Comparison of ENCODE assay signal across 30 mouse cellular contexts in the genomic region with DNA sequence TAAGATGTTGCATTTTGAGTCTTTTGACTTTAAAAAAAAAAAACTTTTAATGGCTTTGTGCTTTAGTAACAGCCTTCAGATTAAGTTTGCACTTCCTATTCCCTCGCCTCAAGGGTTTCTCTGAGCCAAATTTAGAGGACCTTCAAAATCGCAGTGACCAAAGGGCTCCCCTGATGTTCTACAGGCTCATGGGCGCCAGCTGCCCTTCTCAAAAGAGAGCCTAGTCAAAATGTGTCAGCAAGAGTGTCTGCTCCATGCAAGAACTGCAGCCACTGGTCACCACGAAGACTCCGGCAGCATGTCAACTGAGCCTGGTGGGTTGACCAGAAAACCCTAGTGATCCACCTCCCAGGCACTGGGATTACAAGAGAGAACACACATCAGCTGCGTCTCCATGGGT.
A peak's percentile ranks its signal among the peaks of the same experiment; 100 is the strongest.
DNase-seq lines count a peak whose midpoint lies in the region; ATAC-seq and TF ChIP-seq lines count a peak whose summit lies in the region.
"Had no signal": no experiment of that assay in that cellular context is flagged by ENCODE, and none has a peak within 500 bp of the region (broad histone marks: within the 10 kb centered on the region; RNA-seq: fewer than 3 reads in every experiment).

No protein-coding gene starts in this region.

- H3K9ac ChIP-seq in heart, postnatal 0 days (replicated peaks; ENCODE audit: low read depth, low read length) = no peak overlapping the region
- no peak overlapping the region for H3K9ac ChIP-seq in lung, postnatal 0 days (replicated peaks; ENCODE audit: low read depth)
- no peak overlapping the region for H3K9ac ChIP-seq in limb, embryonic 12.5 days (replicated peaks)
- no peak overlapping the region for H3K9ac ChIP-seq in midbrain, postnatal 0 days (replicated peaks; ENCODE audit: low read length, poor library complexity, severe bottlenecking)
- H3K9ac ChIP-seq: hindbrain, embryonic 15.5 days; neural tube, embryonic 12.5 days had no signal

- 77% methylated on average over 6 of the region's 6 CpGs for WGBS in heart, postnatal 0 days
- 69% methylated on average over 6 of the region's 6 CpGs for WGBS in lung, postnatal 0 days
- 87% methylated on average over 6 of the region's 6 CpGs for WGBS in limb, embryonic 12.5 days
- WGBS in midbrain, postnatal 0 days = 92% methylated on average over 6 of the region's 6 CpGs

- no peak overlapping the region for H3K4me3 ChIP-seq in heart, postnatal 0 days (ENCODE audit: low read depth, low read length)
- H3K4me3 ChIP-seq in lung, postnatal 0 days (ENCODE audit: low read depth, low read length) = no peak overlapping the region
- no peak overlapping the region for H3K4me3 ChIP-seq in limb, embryonic 12.5 days (replicated peaks)
- no peak overlapping the region for H3K4me3 ChIP-seq in midbrain, postnatal 0 days (ENCODE audit: low read depth, low read length)
- H3K4me3 ChIP-seq: erythroblast, embryonic 14.5 days; gastrocnemius, adult 2 months; heart, adult 2 months; hindbrain, embryonic 10.5 days; hindbrain, embryonic 15.5 days; myocyte; neural tube, embryonic 12.5 days had no signal

- H3K27me3 ChIP-seq in heart, postnatal 0 days (ENCODE audit: control insufficient read depth, insufficient read depth, low read length) = no peaks in the 10 kb centered on the region
- H3K27me3 ChIP-seq in lung, postnatal 0 days (replicated peaks; ENCODE audit: insufficient read depth, low read length) = no peaks in the 10 kb centered on the region
- no peaks in the 10 kb centered on the region; the same call in 1 of the 2 replicates for H3K27me3 ChIP-seq in limb, embryonic 12.5 days
- H3K27me3 ChIP-seq in midbrain, postnatal 0 days (ENCODE audit: insufficient read depth, low read length) = no peaks in the 10 kb centered on the region
- H3K27me3 ChIP-seq: hindbrain, embryonic 15.5 days; neural tube, embryonic 12.5 days had no signal

- H3K27ac ChIP-seq in heart, postnatal 0 days (ENCODE audit: low read depth) = 0 out of 2 replicates have a peak overlapping the region, but pooled peaks have one; percentile 17
- 0 out of 2 replicates have a peak overlapping the region, but pooled peaks have one; percentile 21 for H3K27ac ChIP-seq in lung, postnatal 0 days (ENCODE audit: low read length)
- H3K27ac ChIP-seq in limb, embryonic 12.5 days = peak overlapping the region; percentile 64; the same call in 1 of the 2 replicates
- no peak overlapping the region for H3K27ac ChIP-seq in midbrain, postnatal 0 days (ENCODE audit: low read depth, low read length)
- H3K27ac ChIP-seq: heart, adult 2 months; hindbrain, embryonic 10.5 days; hindbrain, embryonic 15.5 days; neural tube, embryonic 12.5 days had no signal

- ATAC-seq in heart, postnatal 0 days (ENCODE audit: insufficient read depth, low read depth) = no peak
- no peak for ATAC-seq in lung, postnatal 0 days
- no peak for ATAC-seq in limb, embryonic 12.5 days (ENCODE audit: insufficient number of reproducible peaks, insufficient read depth, low FRiP score, low TSS enrichment, low read depth)
- no peak for ATAC-seq in midbrain, postnatal 0 days (ENCODE audit: low FRiP score)
- ATAC-seq: activated CD4-positive, CD25-positive, alpha-beta regulatory T cell, adult 4 months; forebrain, embryonic 16.5 days; inflammation-experienced regulatory T-cells, adult 6 months; midbrain, embryonic 16.5 days had no signal

- no peak for DNase-seq in heart, postnatal 0 days (ENCODE audit: low spot score)
- no peak for DNase-seq in heart, postnatal 10 days
- no peak for DNase-seq in lung, postnatal 0 days (ENCODE audit: low spot score)
- no peak for DNase-seq in lung, adult 18-20 months
- DNase-seq in midbrain, postnatal 0 days (ENCODE audit: low spot score) = no peak
- DNase-seq: adrenal gland, adult 2 months; adrenal gland, postnatal 36 days; B cell, adult 2 months; cerebellum, adult 18-20 months; cerebellum, postnatal 25 days; gastrocnemius, adult 2 months; gastrocnemius, postnatal 36 days; heart, adult 2 months; kidney, adult 2 months; kidney, postnatal 10 days; layer of hippocampus, postnatal 36 days; right cerebral cortex, adult 18-20 months; right cerebral cortex, postnatal 4 days had no signal

- H3K9me3 ChIP-seq in heart, postnatal 0 days (replicated peaks; ENCODE audit: control insufficient read depth, low read length) = no peaks in the 10 kb centered on the region
- no peaks in the 10 kb centered on the region for H3K9me3 ChIP-seq in lung, postnatal 0 days (ENCODE audit: low read length)
- H3K9me3 ChIP-seq in limb, embryonic 12.5 days = no peaks in the 10 kb centered on the region
- H3K9me3 ChIP-seq in midbrain, postnatal 0 days (ENCODE audit: low read length) = no peaks in the 10 kb centered on the region
- H3K9me3 ChIP-seq: hindbrain, embryonic 10.5 days; hindbrain, embryonic 15.5 days had no signal

- 0 out of 2 replicates have a peak, but pooled peaks cover 3% of the 10 kb centered on the region for H3K4me1 ChIP-seq in heart, postnatal 0 days (ENCODE audit: control insufficient read depth, insufficient read depth)
- H3K4me1 ChIP-seq in lung, postnatal 0 days (ENCODE audit: insufficient read depth, low read depth, low read length) = no peaks in the 10 kb centered on the region
- H3K4me1 ChIP-seq in limb, embryonic 12.5 days (replicated peaks) = peaks cover 29% of the 10 kb centered on the region
- H3K4me1 ChIP-seq in midbrain, postnatal 0 days (ENCODE audit: insufficient read depth, low read length) = no peaks in the 10 kb centered on the region
- H3K4me1 ChIP-seq: hindbrain, embryonic 10.5 days; hindbrain, embryonic 15.5 days; neural tube, embryonic 12.5 days had no signal

- TF ChIP-seq EP300 in heart, postnatal 0 days (IDR thresholded peaks at IDR 0.05; ENCODE audit: low read depth) = no peak
- no peak for TF ChIP-seq EP300 in lung, postnatal 0 days (IDR thresholded peaks at IDR 0.05)

- no peak overlapping the region for H3K4me2 ChIP-seq in heart, postnatal 0 days (ENCODE audit: low read depth, low read length)
- H3K4me2 ChIP-seq in lung, postnatal 0 days (replicated peaks; ENCODE audit: low read depth, low read length) = no peak overlapping the region
- H3K4me2 ChIP-seq in limb, embryonic 12.5 days = no peak overlapping the region
- H3K4me2 ChIP-seq in midbrain, postnatal 0 days (ENCODE audit: low read depth, low read length, poor library complexity, severe bottlenecking) = no peak overlapping the region
- H3K4me2 ChIP-seq: hindbrain, embryonic 15.5 days; liver, embryonic 11.5 days; midbrain, embryonic 11.5 days; neural tube, embryonic 12.5 days had no signal

- no peaks in the 10 kb centered on the region for H3K36me3 ChIP-seq in heart, postnatal 0 days (replicated peaks; ENCODE audit: control insufficient read depth, insufficient read depth, low read length)
- no peaks in the 10 kb centered on the region for H3K36me3 ChIP-seq in lung, postnatal 0 days (ENCODE audit: insufficient read depth, low read length)
- no peaks in the 10 kb centered on the region for H3K36me3 ChIP-seq in limb, embryonic 12.5 days
- H3K36me3 ChIP-seq in midbrain, postnatal 0 days (ENCODE audit: insufficient read depth, low read length) = no peaks in the 10 kb centered on the region
- H3K36me3 ChIP-seq: hindbrain, embryonic 10.5 days; hindbrain, embryonic 15.5 days; neural tube, embryonic 12.5 days had no signal

- no peak for TF ChIP-seq CTCF in heart, postnatal 0 days (IDR thresholded peaks at IDR 0.05; ENCODE audit: low read depth)
- TF ChIP-seq CTCF in lung, postnatal 0 days (IDR thresholded peaks at IDR 0.05) = no peak
- TF ChIP-seq CTCF in midbrain, postnatal 0 days (IDR thresholded peaks at IDR 0.05) = no peak

- intact Hi-C loops in heart, postnatal 10 days (cut with DNase I) = no loop called here
